In the genomic region with DNA sequence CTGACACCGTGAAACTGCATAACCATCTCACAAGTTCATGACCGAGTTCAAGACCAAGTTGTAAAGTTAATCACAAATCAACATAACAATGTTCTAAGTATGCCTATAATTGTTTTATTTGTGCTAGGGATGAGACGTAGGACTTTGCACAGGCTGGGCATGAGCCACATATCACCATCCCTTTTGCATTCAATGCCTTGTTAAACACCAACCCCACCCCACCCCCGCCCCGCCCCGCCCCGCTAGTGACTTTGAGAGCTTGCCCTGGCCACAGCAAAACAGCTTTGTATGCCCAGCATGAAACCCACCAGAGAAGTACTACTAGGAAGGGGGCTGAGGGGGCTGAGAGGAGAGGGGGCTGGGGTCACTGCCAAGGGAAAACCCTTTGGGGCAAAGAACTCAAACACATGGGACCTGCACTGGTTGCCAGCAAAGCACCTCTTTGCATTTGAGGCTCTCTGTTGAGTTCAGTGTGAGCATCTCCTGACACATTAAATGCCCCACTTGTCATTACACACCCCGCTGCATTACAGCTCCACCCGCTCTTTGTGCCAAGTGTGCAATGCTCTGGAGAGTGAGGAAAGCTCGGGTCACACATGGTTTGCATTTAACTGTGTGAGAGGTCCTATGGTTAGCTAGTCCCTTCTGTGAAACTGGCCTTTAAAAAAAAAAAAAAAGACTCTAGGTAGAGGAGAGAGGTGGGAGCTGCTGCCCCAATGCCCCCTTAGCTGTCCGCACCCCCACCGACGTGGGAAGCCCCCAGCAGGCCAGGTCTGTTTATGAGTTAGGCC, we compare ENCODE assay signal across 8 mouse cellular contexts.
DNase-seq lines count a peak whose midpoint lies in the region; ATAC-seq lines count a peak whose summit lies in the region.

No protein-coding gene starts in this region.

- H3K4me2 ChIP-seq in forebrain, embryonic 14.5 days (ENCODE audit: low read length), result no peak overlapping the region
- H3K4me2 ChIP-seq in forebrain, embryonic 13.5 days, result no peak overlapping the region
- no peak overlapping the region for H3K4me2 ChIP-seq in hindbrain, embryonic 11.5 days (replicated peaks; ENCODE audit: low read depth, low read length)

- ATAC-seq in forebrain, embryonic 14.5 days, result peak; percentile 26; the same call in 1 of the 2 replicates
- ATAC-seq in forebrain, embryonic 13.5 days, result no peak
- no peak; the same call in 1 of the 2 replicates for ATAC-seq in hindbrain, embryonic 11.5 days (ENCODE audit: low FRiP score)

- H3K4me1 ChIP-seq in forebrain, embryonic 14.5 days (ENCODE audit: control insufficient read depth, insufficient read depth, low read length), result peaks cover 4% of the 10 kb centered on the region; the same call in 1 of the 2 replicates
- H3K4me1 ChIP-seq in forebrain, embryonic 13.5 days, result peaks cover 18% of the 10 kb centered on the region
- peaks cover 8% of the 10 kb centered on the region for H3K4me1 ChIP-seq in hindbrain, embryonic 11.5 days (replicated peaks; ENCODE audit: control insufficient read depth, insufficient read depth, low read length)

- 65% methylated on average over 13 of the region's 13 CpGs for WGBS in forebrain, embryonic 14.5 days
- 60% methylated on average over 13 of the region's 13 CpGs for WGBS in forebrain, embryonic 13.5 days
- 41% methylated on average over 13 of the region's 13 CpGs for WGBS in hindbrain, embryonic 11.5 days

- no peaks in the 10 kb centered on the region for H3K36me3 ChIP-seq in forebrain, embryonic 14.5 days (ENCODE audit: control insufficient read depth, insufficient read depth, low read length)
- H3K36me3 ChIP-seq in forebrain, embryonic 13.5 days (ENCODE audit: poor library complexity, severe bottlenecking), result no peaks in the 10 kb centered on the region
- H3K36me3 ChIP-seq in hindbrain, embryonic 11.5 days (ENCODE audit: control insufficient read depth, insufficient read depth, low read length), result no peaks in the 10 kb centered on the region

- H3K27me3 ChIP-seq in forebrain, embryonic 14.5 days (replicated peaks; ENCODE audit: control insufficient read depth, insufficient read depth, low read length), result no peaks in the 10 kb centered on the region
- H3K27me3 ChIP-seq in forebrain, embryonic 13.5 days, result no peaks in the 10 kb centered on the region
- H3K27me3 ChIP-seq in hindbrain, embryonic 11.5 days (ENCODE audit: control insufficient read depth, insufficient read depth, low read length), result no peaks in the 10 kb centered on the region

- H3K4me3 ChIP-seq in forebrain, embryonic 14.5 days (ENCODE audit: low read depth, low read length), result no peak overlapping the region
- H3K4me3 ChIP-seq in forebrain, embryonic 13.5 days, result no peak overlapping the region
- H3K4me3 ChIP-seq in hindbrain, embryonic 11.5 days (ENCODE audit: low read depth, low read length), result no peak overlapping the region

- H3K9me3 ChIP-seq in forebrain, embryonic 14.5 days (replicated peaks; ENCODE audit: control insufficient read depth, low read length), result no peaks in the 10 kb centered on the region
- H3K9me3 ChIP-seq in forebrain, embryonic 13.5 days (replicated peaks), result no peaks in the 10 kb centered on the region
- no peaks in the 10 kb centered on the region for H3K9me3 ChIP-seq in hindbrain, embryonic 11.5 days (ENCODE audit: control insufficient read depth, low read length)

- DNase-seq in forebrain, embryonic 14.5 days (ENCODE audit: low spot score), result peak; percentile 31
- peak; percentile 78 for DNase-seq in ES-CJ7 (ENCODE audit: low read depth, low spot score)
- DNase-seq in hindbrain, embryonic 11.5 days (ENCODE audit: low spot score), result peak; percentile 41
- DNase-seq in mesoderm, embryonic 11.5 days (ENCODE audit: low read depth, low spot score), result peak; percentile 61
- DNase-seq in adrenal gland, postnatal 10 days, result no peak
- DNase-seq in spleen, adult 18-20 months, result no peak
- DNase-seq in cerebellum, adult 9-10 months, result no peak

- H3K27ac ChIP-seq in forebrain, embryonic 14.5 days (ENCODE audit: low read depth, low read length), result no peak overlapping the region
- H3K27ac ChIP-seq in forebrain, embryonic 13.5 days, result no peak overlapping the region
- peak overlapping the region; percentile 54; the same call in 1 of the 2 replicates for H3K27ac ChIP-seq in hindbrain, embryonic 11.5 days (ENCODE audit: low read depth, low read length)

- no peak overlapping the region for H3K9ac ChIP-seq in forebrain, embryonic 14.5 days (ENCODE audit: low read length)
- no peak overlapping the region for H3K9ac ChIP-seq in forebrain, embryonic 13.5 days
- no peak overlapping the region for H3K9ac ChIP-seq in hindbrain, embryonic 11.5 days (ENCODE audit: low read depth, low read length)

Comparison
In these comparisons a context has a peak if more than half of its experiments do, and no peak if none do; other contexts are left out.
1. DNase-seq: peak in forebrain, embryonic 14.5 days (single experiment), ES-CJ7 (single experiment), hindbrain, embryonic 11.5 days (single experiment) and mesoderm, embryonic 11.5 days (single experiment); none in adrenal gland, postnatal 10 days (single experiment), spleen, adult 18-20 months (0 of 2) and cerebellum, adult 9-10 months (single experiment).